Mouse (Mus musculus) kidney, adult 2 months (tissue): ENCODE measurements around the gene Helt.

Experiments used
- CTCF ChIP-seq: fragments of 200-500 bp; conservative IDR thresholded peaks from 2 replicates; pipeline ENCODE4 v1.5.1; 2011; ENCODE audit warnings: low read depth, mild to moderate bottlenecking, control low read depth, low read length, moderate library complexity, mixed read lengths; ENCODE audit not compliant: insufficient read depth, insufficient read length
- POLR2A ChIP-seq: fragments of 200-500 bp; IDR thresholded peaks from one replicate; pipeline ENCODE4 v1.6.1; 2011; ENCODE audit warnings: low read depth, low read length, control low read depth

DNA sequence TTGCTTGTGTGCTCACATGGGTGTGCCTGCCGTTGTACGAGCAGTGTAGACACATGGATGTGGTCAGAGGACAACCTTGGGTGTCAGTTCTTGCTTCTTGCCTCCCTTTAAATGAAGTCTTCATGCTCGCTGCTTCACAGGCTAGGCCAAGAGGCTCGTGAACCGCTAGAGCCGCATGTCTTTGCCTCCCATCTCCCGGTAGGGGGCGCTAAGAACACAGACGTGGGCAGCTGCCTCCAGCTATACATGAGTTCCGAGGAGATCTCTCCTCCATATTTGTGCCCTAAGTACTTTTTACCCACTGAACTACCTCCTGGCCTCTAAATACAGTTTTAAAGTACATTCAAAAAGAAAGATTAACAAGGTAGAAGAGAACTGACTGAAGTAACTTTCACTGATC, 16.7 kb upstream of the Helt start:
- peak; percentile 97 for TF ChIP-seq CTCF
- TF ChIP-seq POLR2A, result no peak
